Mouse (Mus musculus) MEL (cell line): Measurements from ENCODE around the gene Samd14. TPM values are rescaled to one million over a fixed set of nuclear protein-coding genes. Genes with fewer than 3 reads are reported as not detected.

Experiments
- polyA plus RNA-seq, 2 experiments: library from polyadenylated mRNA; stranded (reverse) in 1 of 2; unstranded in 1 of 2; fragments of >175 nt in 1 of 2; fragments of >200 nt in 1 of 2; gene quantifications; 2 replicates each; pipeline versions ENCODE4 v1.2.1 to v1.2.4; 2012; ENCODE audit warnings: low replicate concordance in 2 of 2, low read depth in 1 of 2; ENCODE audit not compliant: insufficient read length in 2 of 2, insufficient read depth in 1 of 2, missing spikeins in 1 of 2
- total RNA-seq: library from RNA; depleted of rRNA; stranded (reverse); fragments of 300-350 nt; gene quantifications from 2 replicates; pipeline ENCODE4 v1.2.3, GENCODE M21; 2012; rRNA removed

The Samd14 gene
- total and polyA plus RNA-seq, 3 experiments: 57.6 to 1,219 (median 101) TPM

Other genes starting within 250 kb of the Samd14 start
- not detected in 2 replicates for gene Tmem92, start 227.2 kb upstream of the Samd14 start, total RNA-seq
- gene Tmem92, start 227.2 kb upstream of the Samd14 start, polyA plus RNA-seq: not detected
- gene Col1a1, start 73.7 kb upstream of the Samd14 start, total RNA-seq: 0.12 and 0.20 TPM in 2 replicates
- under 1 TPM in 1 of 2 experiments, not detected in 1; 0.61 TPM for gene Col1a1, start 73.7 kb upstream of the Samd14 start, polyA plus RNA-seq
- not detected in 2 replicates for gene Hils1, start 42.3 kb upstream of the Samd14 start, total RNA-seq
- not detected for gene Hils1, start 42.3 kb upstream of the Samd14 start, polyA plus RNA-seq
- gene Sgca, start 33.6 kb upstream of the Samd14 start, total RNA-seq: not detected in 2 replicates
- gene Sgca, start 33.6 kb upstream of the Samd14 start, polyA plus RNA-seq: not detected
- gene Ppp1r9b, start 18.8 kb upstream of the Samd14 start, total RNA-seq: 113 and 150 TPM in 2 replicates
- 100 to 1,000 TPM in 1 of 2 experiments, 10 to 100 TPM in 1; 47.0 to 169 TPM for gene Ppp1r9b, start 18.8 kb upstream of the Samd14 start, polyA plus RNA-seq
- 0.56 and 0.81 TPM in 2 replicates for gene Pdk2, start 31.5 kb downstream of the Samd14 start, total RNA-seq
- 1 to 10 TPM in 1 of 2 experiments, not detected in 1; 8.0 TPM for gene Pdk2, start 31.5 kb downstream of the Samd14 start, polyA plus RNA-seq
- not detected in 2 replicates for gene Itga3, start 66.9 kb downstream of the Samd14 start, total RNA-seq
- not detected for gene Itga3, start 66.9 kb downstream of the Samd14 start, polyA plus RNA-seq
- gene Dlx3, start 110.2 kb downstream of the Samd14 start, total RNA-seq: not detected in 2 replicates
- not detected for gene Dlx3, start 110.2 kb downstream of the Samd14 start, polyA plus RNA-seq
- not detected in 2 replicates for gene Dlx4, start 136.4 kb downstream of the Samd14 start, total RNA-seq
- gene Dlx4, start 136.4 kb downstream of the Samd14 start, polyA plus RNA-seq: not detected